Mouse (Mus musculus): Measurements from ENCODE around the gene Lrba.

The Lrba gene

DNA sequence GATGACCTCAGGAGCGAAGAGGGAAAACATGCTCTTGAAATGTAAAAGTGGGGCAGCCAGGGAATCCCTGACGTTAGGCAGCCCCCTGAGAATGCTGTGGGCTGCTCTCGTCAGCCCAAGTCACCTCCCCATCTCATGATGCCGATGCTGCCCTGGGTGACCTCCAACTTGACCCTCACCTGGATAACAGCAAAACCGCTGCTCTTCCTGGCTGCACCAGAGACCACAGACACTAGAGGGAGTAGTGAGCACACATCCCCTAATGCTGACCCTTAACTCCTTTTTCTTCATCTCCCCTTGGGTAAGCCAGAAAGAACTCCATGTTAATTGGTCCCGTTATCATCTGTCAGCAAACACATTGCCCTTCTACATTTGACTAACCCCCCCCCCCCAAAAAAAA, 572.2 kb downstream of the Lrba start:
- DNase-seq (ENCODE audit: low read depth, low spot score): peak; percentile 72

DNA sequence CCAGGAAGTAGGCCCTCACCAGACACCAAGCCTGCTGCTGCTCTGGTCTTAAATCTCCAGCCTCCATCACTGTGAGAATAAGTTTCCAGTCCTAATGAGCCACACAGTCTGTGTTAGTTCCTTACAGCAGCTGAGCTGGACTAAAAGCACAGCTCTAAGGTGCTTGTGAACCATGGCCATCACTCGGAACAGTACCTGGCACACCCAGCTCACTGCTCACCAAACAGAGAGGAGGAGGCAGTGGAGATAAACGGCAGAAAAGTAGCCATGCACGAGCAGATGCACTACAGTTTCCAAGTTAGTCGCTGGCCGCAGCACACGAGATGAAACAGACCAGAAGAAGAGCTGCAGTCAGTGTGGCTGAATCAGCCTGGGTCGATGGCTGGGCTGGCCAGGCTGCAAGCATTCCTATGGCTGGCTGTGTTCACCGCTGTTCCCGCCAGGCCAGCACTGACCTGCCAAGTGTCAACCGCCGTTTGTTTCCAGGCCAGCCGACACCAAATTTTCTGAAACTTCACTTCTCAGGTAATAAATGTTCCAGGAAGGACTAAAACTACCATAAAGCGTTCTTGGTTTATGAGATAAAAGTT, 573.5 kb downstream of the Lrba start:
- DNase-seq (ENCODE audit: low read depth, low spot score): no peak

GRCm38 (mm10) chr3:86799041-86799440, 574.6 kb downstream of the Lrba start:
- DNase-seq (ENCODE audit: low read depth, low spot score): no peak

DNA sequence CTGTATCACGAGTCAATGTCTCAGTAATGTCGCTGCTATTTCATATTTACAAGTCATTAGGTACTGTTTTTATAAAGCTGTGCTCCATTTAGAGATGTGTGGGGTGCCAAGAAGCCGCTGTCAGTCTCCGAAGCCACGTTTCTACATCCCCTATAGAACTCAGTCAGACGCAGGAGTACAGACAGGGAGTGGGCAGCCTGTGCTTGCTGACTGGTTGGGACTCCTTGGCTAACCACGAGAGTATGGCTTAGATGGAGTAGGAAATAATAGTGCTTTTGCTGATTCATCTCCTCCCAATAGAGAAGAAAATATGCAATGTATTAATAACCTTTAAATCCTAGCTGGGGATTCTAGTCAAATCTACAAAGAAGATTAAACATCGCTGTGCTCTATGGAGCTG, 576.4 kb downstream of the Lrba start:
- DNase-seq (ENCODE audit: low read depth, low spot score): no peak

GRCm38 (mm10) chr3:86802825-86803224, 578.3 kb downstream of the Lrba start:
- DNase-seq (ENCODE audit: low read depth, low spot score): no peak

GRCm38 (mm10) chr3:86804265-86804664, 579.8 kb downstream of the Lrba start:
- DNase-seq (ENCODE audit: low read depth, low spot score): no peak

- no peak for DNase-seq (ENCODE audit: low read depth, low spot score)
Measured at GRCm38 (mm10) chr3:86806834-86807233, 582.4 kb downstream of the Lrba start.

GRCm38 (mm10) chr3:86807750-86808467, 583.4 kb downstream of the Lrba start:
- peak; percentile 73 for DNase-seq (ENCODE audit: low read depth, low spot score)

GRCm38 (mm10) chr3:86809199-86809598, 584.7 kb downstream of the Lrba start:
- DNase-seq (ENCODE audit: low read depth, low spot score): no peak

GRCm38 (mm10) chr3:86809646-86810045, 585.2 kb downstream of the Lrba start:
- no peak for DNase-seq (ENCODE audit: low read depth, low spot score)

GRCm38 (mm10) chr3:86810908-86811307, 586.4 kb downstream of the Lrba start:
- DNase-seq (ENCODE audit: low read depth, low spot score): no peak

- peak; percentile 84 for DNase-seq (ENCODE audit: low read depth, low spot score)
Measured at GRCm38 (mm10) chr3:86812689-86813088, 588.2 kb downstream of the Lrba start.

DNA sequence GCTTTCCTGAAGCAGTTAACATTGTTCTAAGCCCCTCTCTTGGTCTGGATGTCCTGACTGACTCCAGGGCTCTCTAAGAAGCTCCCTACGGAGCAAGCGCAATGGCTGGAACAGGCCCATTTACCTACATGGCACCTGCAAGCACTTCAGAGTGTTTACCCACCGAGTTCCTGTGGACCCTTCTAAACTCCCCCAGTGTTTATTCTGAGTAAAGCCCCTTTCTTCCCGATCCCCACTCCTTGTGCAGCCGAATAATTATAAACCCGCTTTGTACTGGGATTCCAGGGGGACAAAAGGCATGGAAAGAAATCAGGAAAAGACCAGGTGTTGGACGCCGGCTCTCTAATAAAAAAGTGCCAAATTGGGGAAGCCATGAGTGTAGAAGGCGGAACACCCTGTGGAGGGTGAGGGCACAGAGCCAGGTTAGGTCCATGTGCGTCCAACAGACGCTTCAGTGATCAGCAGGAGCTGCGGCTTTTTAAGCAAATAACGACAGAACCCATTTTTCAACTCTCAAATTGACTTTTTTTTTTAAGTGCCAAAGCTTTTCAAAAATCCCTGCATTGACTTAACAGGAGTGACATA, 593.6 kb downstream of the Lrba start:
- no peak for DNase-seq (ENCODE audit: low read depth, low spot score)

DNA sequence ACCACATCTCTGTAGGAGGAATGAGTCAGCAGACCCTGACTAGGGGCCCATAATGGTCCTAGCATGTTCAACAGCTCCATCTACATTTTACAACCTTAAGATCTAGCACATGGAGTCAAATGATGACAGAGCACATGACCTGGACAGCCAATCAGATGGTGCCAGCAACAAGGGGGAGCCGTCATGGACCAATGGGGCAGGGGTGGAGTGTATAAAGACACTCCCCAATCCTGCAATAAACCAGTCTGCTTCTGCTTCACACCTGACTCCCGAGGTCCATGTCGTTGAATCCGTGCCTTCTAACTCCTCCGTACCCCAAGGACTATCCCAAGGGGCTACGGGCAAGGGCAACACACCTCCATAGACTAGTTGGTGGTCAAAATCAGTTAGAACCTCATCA, 594.9 kb downstream of the Lrba start:
- no peak for DNase-seq (ENCODE audit: low read depth, low spot score)

DNA sequence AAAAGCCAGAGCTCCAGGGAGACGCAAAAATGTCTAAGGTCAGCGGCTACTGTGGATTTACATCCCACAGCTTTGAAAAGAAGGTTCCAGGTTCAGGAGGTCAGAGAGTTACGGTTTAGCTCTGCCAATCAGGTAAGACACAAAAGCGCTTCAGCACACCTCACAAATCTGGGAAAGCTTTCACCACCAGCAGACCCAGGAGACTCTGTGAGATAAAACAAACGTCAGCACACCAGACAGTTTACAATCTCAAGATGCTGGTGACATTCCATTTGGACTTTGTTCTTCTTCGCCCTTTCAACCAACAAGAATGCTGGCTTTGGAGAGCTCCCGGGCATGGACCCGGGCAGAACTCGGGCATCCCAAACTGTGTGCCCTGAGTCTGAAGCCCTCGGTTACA, 595.9 kb downstream of the Lrba start:
- no peak for DNase-seq (ENCODE audit: low read depth, low spot score)

DNA sequence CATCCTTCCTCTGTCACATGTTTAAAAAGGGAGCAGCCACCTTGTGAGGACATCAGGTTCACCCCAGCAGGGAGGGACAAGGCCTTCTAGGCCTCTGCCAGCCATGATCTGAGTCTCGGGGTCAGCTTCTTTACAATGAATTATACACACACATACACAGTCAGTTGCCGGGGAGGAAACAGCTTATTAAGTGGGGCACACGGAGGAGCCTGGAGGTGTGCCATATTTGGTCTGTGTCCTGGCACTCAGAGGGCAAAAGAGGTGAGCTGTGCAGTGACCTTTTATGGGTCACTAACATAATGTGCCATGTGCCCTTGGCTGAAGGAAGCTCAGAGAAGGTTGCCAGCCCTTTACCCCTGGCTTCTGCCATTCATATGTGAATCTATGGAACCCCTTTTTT, 596.9 kb downstream of the Lrba start:
- DNase-seq (ENCODE audit: low read depth, low spot score): no peak

DNA sequence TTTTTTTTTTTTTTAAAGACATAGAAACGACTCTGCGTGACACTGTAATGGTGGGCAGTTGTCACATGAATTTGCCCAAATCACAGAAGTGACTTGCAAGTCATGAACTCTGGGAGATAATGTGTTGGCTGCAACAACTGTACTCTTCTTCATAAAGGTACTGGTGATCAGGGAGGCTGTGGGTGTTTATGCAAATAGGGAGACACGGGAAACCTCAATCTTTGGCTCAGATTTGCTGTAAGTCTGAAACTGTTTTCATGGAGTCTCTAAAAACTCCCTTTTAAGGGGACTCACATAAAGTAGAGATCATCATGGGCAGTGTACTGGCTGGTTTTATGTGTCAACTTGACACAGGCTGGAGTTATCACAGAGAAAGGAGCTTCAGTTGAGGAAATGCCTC, 603.0 kb downstream of the Lrba start:
- DNase-seq (ENCODE audit: low read depth, low spot score): no peak

- DNase-seq (ENCODE audit: low read depth, low spot score): no peak
Measured at GRCm38 (mm10) chr3:86832115-86832514, 607.6 kb downstream of the Lrba start.

All from ES-CJ7 (cell line).